Mouse (Mus musculus) thymus, postnatal 25 days (tissue): ENCODE data around the gene Erich6b.
A peak's percentile ranks its signal among the peaks of the same experiment; 100 is the strongest.

ENCODE experiments used
- DNase-seq: peaks from one replicate; pipeline ENCODE4 v3.0.0; 2022

The Erich6b gene

DNA sequence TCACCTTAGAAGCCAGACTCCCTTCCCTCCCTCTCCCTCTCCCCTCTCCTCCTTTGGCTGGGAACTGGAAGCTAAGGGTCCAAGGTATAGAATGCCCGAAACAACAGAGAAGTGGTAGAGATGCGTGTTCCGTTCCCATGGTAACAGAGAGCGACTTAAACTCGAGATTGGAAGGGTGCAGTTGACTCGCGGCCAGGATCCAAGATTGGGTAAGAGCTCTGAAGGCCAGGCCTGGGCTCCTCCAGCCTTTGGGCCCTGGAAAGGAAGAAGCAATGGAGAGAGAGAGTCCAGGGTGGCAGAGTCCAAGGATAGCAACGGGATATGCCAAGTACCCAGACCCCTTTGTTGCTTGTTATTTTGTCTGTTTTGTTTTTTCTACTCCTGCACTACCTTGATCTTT is at the start of gene Erich6b:
Erich6b (plus strand) TSS at position 180 of the 400 bp plus-strand sequence.
- no peak for DNase-seq

- DNase-seq = no peak
These were observed 49.1 kb upstream of the Erich6b start, which contains the start of gene Spert for GRCm38 (mm10) chr14:75592978-75593377. Spert (minus strand) TSS chr14:75593116.

DNA sequence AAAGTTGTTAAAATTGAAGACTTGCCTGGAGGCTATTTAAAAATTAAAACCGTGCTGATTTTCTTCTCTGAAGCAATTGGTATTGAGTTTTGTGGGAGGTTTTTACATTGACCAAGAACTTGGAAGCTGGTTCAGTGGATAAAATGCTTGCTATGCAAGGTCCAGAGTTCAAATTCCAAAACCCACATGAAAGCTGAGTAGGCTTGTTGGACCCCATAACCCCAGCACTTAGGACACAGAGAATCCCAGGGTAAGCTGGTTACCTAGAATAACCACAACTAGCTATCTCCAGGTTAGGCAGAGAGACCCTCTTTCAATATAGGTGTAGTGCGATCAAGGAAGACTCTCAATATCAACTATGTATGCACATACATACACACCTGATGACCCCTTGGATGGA is 32.9 kb upstream of the Erich6b start:
- DNase-seq = no peak

DNA sequence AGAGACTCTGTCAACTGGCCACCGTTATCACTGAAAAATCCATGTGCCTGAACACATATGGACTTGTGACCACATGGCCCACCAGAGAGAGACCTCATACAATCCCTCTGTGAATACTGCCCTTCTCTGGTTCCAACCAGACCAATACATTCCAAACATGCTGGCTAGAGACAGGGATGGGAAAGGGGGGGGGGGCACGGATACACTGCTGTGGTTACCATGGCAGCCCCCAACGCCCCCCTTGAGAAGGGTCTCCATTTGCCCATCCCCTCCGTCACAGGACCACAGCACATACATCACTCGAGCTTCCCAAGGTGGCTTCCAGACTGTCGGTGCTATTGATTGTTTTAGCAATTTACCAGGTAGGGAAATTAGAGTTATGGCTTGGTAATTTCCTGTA is 25.7 kb upstream of the Erich6b start:
- no peak for DNase-seq

DNA sequence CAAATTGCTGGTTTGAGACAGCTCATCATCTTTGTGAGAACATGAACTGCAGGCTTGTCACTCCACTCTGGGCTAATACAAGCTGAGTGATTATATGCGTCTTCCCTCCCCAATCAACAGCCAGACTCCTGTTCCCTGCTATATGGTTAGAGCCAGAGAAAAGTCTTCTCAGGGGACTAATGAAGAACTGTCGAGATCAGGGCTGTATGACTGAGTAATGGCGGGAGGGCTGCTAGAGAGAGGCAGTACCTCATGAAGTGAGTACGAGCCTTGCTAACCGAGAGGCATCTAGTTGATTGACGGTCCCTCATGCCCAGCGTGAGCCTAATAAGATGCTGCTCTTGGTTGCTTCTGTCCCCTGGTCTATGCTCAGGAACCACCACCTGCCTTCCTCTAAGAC is 19.1 kb upstream of the Erich6b start:
- DNase-seq = no peak

DNA sequence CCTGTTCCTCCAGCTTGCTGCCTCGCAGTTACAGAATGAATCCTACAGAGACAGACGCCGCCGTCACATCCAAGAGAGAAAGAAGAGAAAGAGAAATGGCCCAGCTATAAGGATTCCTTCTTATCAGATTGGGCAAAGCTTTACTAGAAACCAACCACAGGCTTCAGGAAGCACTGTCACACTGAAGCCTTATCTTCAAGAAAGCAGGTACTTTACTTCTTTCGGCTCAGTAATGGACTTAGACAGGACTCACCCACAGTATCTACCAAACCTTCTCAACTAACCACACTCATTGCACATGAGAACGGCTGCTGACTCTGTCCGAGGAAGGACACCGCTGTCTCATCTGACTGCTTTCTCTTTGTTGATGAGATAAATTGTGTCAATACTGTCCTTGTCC is 13.2 kb upstream of the Erich6b start:
- DNase-seq = no peak

GRCm38 (mm10) chr14:75635350-75635749 is 6.7 kb upstream of the Erich6b start:
- no peak for DNase-seq

DNA sequence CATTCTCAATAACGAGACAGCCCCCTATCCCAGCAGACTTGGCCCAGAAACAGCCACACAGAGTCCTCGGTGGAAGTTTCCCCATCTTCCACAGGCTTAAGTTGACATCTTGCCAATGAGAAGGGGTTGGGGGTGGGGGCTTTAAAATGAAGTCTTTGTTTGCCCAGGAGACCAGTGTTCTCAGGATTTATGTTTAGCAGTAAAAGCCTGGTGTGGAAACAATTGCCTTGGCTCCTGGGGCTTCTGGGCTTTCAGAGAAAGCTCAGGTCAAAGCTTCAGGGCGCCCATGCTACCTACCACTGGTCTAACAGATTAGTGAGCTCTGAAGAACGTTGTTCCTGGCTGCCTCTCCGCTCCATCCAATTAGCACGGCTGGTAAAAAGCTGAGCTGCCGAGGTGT is 6.0 kb upstream of the Erich6b start:
- DNase-seq = no peak

DNA sequence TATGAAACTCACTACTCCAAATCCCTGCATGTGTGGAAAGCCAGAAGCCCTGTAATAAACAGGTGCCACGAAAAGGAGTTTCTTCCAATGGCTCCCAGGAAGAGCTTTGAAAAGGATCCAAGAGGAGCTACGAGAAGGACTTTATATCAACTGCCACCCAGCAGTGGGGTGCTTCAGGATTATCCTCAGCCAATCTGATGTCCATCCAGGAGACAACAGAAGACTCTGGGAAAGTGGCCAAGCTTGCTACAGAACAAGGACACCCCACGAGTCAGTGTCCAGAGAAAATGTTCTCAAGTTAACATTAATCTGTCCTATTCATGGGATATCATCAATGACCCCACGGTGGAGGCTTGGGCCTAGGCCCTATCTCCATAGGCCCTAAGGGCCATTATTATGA is 4.4 kb upstream of the Erich6b start:
- DNase-seq = no peak

GRCm38 (mm10) chr14:75640846-75641245 is 1.2 kb upstream of the Erich6b start:
- peak; percentile 4 for DNase-seq

DNA sequence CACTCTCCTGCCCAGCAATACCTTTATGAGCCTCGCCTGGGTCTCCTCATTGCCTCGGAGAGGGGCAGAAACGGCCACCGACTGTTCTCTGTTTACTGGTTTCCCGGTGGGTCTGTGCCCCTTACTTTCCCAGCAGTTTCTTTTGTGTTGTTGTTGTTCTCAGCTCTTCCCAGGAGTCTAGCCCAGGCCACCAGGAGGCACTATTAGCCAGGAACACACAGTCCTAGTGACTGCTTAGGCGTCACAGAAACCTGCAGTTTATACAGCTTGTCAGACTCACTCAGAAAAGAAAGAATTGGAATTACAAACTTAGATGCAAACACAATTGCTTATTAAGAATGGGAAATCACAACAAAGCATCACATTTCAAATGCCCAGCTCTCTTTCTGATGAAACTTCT is 690 bp upstream of the Erich6b start:
- no peak for DNase-seq

DNA sequence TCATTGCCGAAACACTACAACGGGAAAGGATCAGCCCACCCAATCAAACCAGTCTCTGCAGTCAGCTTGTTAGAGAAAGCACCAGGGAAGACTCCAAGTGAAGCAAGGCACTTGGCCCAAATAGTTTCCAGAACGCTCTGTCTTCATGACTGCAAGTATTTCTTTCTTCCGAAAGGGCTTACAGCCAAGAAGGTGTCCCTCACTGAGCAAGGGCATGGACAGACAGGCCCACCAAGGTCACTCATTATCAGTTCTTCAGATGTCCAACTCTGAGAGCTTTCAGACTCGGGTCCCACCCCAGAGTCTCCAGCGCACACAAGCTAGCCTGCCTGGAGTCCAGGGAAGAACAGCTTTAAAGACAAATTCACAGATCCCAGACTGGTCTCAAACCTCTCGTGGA is 3.4 kb downstream of the Erich6b start:
- DNase-seq = no peak

DNA sequence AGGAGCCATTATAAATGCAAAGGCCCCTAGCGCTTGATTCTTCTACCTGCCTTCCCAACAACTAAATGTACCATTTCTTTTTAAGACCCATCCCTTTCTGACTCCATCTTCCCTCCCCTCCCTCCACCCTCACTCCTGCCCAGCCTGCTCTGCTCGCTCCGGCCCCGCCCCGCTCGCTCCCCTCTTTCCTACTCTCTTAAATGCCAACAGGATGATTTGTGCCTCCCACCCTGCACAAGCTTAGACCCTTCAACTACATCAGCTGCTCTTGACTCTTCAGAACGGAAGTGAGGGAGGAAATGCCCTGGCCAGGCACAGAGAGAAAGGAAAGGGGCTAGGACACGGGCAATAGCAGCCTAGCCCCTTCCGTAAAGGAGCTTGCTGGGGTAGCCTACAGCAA is 4.0 kb downstream of the Erich6b start:
- no peak for DNase-seq

DNA sequence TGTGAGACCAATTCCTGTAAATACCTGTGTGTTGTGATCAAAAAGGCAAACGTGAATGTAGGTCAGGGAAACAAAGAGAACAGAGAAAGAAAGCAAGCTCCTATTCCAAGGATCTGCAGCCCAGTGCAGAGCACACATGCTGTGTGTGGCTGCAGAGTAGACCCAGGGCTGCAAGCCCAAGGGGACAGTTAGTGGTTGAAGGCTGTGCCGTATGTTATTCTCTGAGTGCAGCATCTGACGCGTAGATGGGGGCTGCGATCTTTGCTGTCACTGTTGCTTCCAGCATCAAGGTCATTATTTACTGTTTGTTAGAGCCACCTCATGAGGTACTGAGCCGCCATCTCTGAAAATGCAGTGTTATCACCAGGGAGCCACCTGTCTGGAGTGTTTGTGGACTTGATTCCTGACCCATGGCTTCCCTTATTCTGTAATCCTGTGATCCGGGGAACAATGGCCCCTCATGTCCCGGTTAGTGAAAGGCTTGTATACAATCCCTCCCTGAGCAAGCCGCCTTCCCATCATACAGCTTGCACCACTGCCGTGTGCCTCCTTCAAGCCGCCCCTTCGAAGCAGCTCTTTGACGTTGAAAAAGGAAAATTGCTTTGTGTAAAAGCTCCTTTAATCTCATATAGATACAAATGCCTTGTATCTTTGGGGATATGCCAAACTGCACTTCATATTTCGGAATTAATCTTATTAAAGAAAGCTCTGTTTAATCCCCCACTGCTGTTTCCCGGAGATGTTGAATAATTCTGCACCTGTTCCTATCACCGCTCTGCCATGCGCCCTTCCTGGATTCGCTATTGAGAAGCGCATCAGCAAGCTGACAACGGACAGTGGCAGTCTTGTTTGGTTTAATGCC is 5.1 kb downstream of the Erich6b start:
- DNase-seq = no peak

DNA sequence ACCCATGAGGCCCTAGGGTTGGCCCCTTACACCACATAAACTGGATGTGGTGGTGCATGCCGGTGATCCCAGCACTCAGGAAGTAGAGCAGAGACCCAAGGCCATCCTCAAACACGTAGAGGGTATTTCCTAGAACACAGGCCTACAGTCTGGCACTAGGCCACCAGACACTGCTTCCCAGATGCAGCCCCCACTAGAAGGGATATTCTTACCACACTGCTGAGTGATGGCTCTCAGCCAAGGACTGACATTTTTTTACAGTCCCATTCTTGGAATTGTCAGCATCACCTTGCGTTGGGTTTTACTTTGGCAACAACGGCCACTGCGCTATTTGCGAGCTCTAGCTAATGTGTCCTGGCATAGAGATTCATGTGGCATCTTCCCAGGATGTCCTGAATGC is 18.9 kb downstream of the Erich6b start:
- DNase-seq = no peak

GRCm38 (mm10) chr14:75661548-75661947 is 19.5 kb downstream of the Erich6b start:
- no peak for DNase-seq

DNA sequence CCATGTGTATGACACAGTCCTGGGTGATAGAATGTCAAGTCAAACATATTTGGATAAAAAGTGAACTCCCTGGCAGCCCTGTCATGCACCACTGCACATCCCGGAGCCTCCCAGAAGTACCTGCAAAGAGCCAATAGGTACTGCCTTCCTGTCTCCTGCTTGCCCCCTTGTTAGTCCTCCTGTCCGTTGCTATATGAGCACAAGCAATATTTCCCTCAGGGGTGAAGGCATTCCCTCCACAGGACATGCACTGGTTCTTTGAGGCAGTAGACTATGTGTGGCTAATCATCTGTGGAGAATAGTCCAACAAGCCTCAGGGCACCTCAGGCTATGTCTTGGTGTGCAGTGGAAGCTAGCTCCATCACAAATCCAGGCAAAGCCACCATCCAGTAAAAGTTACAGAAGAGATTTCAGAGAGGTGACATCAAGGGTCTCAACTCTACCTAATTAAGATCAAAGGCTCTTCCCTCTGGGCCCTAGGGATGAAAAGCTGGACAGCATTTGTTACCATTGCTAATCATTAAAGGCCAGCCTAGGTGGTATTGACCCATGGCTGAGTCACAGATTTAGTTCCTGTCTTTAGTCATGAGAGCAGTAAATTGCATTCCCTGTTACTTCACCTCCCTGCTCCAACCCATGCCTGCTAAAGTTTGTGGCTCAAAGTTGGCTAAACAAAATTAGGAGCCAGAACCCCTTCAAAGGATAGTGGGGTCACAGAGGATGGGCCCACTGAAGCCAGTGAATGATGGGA is 23.5 kb downstream of the Erich6b start:
- no peak for DNase-seq

DNA sequence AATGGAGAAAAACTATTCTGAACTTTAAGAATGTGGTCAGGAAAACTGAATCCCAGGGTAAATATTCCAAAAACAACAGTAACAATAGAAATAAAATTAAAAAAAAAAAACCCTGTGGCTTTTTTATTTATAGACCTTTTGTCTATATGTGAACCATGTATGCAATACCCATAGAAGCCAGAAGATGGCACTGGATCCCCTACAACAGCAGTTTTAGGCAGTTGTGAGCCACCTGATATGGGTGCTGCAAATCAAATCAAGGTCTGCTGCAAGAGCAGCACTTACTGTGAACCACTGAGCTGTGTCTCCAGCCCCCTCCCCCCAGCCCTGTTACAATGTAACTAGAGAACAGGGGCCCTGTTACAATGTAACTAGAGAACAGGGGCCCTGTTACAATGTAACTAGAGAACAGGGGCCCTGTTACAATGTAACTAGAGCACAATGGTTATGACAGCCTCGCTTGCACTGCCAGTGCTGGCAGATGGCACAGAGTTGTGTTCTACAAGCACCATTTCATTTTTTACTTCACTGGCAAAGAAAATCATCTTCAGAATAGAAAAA is 27.1 kb downstream of the Erich6b start:
- DNase-seq = no peak

DNA sequence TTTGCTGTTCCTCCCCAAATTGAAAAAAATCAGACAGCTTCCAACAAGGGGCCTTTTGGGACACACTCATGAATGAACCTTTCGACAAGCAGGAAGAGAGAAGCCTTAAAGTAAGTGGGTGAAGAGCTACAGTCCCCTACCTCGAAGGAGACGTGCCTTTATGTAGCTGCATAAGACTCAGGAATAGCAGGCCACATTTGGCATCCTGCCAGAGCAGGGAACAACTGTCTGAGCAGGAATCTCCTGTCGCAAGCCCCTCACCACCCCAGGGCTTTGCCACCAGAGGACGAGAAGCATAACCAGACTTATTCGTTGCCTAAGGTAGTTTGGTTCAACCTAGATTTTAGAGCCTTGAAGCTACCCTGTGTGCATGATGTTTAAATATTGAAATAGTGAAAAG is 34.3 kb downstream of the Erich6b start:
- no peak for DNase-seq

GRCm38 (mm10) chr14:75690428-75690827 is 48.4 kb downstream of the Erich6b start:
- no peak for DNase-seq

GRCm38 (mm10) chr14:75696096-75696495 is 54.0 kb downstream of the Erich6b start:
- DNase-seq = no peak

- DNase-seq = no peak
These were observed 55.9 kb downstream of the Erich6b start for GRCm38 (mm10) chr14:75697928-75698327.

- DNase-seq = no peak
These were observed 64.6 kb downstream of the Erich6b start for GRCm38 (mm10) chr14:75706647-75707046.

DNA sequence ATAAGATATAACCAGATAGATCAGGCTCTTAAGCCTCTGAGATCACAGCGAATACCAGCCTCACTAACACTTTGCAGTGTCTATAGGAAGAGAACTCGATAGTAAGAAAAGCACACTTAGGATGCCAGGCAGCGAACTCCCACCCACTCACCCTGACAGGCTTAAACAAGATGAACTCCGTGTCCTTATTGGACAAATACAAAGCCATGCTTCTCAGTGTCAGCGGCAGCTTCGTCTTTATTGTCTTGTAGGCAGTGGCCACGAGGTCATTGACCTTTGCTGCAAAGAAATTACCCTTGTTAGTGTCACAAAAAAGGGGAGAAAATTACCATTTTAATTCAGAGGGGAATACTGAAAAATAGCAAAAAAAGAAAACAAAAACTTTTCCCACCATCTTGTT is 65.7 kb downstream of the Erich6b start:
- DNase-seq = no peak
